Comparison of ENCODE assay signal across 27 mouse cellular contexts in genomic region chr6:122879781-122880505, GRCm38 (mm10). TPM values are rescaled to one million over a fixed set of nuclear protein-coding genes. Genes with fewer than 3 reads are reported as not detected.
DNase-seq lines count a peak whose midpoint lies in the region; ATAC-seq and TF ChIP-seq lines count a peak whose summit lies in the region.
"Had no signal": no experiment of that assay in that cellular context is flagged by ENCODE, and none has a peak within 500 bp of the region (broad histone marks: within the 10 kb centered on the region; RNA-seq: fewer than 3 reads in every experiment).

No protein-coding gene starts in this region.

- no peak overlapping the region for H3K4me3 ChIP-seq in kidney, embryonic 15.5 days (replicated peaks)
- no peak overlapping the region for H3K4me3 ChIP-seq in intestine, embryonic 15.5 days (replicated peaks)
- no peak overlapping the region for H3K4me3 ChIP-seq in small intestine, adult 2 months (ENCODE audit: low read depth, low read length)
- H3K4me3 ChIP-seq in heart, embryonic 12.5 days: no peak overlapping the region
- no peak overlapping the region for H3K4me3 ChIP-seq in midbrain, embryonic 10.5 days
- H3K4me3 ChIP-seq: embryonic facial prominence, embryonic 12.5 days; heart, adult 2 months; heart, embryonic 15.5 days; layer of hippocampus, adult 2 months; limb, embryonic 13.5 days; lung, embryonic 15.5 days; myocyte; neural tube, embryonic 13.5 days had no signal

- no peak overlapping the region for H3K27ac ChIP-seq in kidney, embryonic 15.5 days
- no peak overlapping the region for H3K27ac ChIP-seq in intestine, embryonic 15.5 days
- H3K27ac ChIP-seq in small intestine, adult 2 months (ENCODE audit: insufficient read depth, low read depth, low read length): peak overlapping the region; percentile 68; the same call in 1 of the 2 replicates
- H3K27ac ChIP-seq in heart, embryonic 12.5 days (ENCODE audit: poor library complexity, severe bottlenecking): no peak overlapping the region
- H3K27ac ChIP-seq in midbrain, embryonic 10.5 days (replicated peaks): no peak overlapping the region
- H3K27ac ChIP-seq: embryonic facial prominence, embryonic 12.5 days; heart, adult 2 months; heart, embryonic 15.5 days; hindbrain, embryonic 14.5 days; layer of hippocampus, adult 2 months; limb, embryonic 13.5 days; lung, embryonic 15.5 days; neural tube, embryonic 13.5 days had no signal

- H3K9ac ChIP-seq in kidney, embryonic 15.5 days: no peak overlapping the region
- no peak overlapping the region for H3K9ac ChIP-seq in intestine, embryonic 15.5 days
- H3K9ac ChIP-seq in heart, embryonic 12.5 days: no peak overlapping the region
- H3K9ac ChIP-seq: embryonic facial prominence, embryonic 12.5 days; heart, embryonic 15.5 days; hindbrain, embryonic 14.5 days; limb, embryonic 13.5 days; lung, embryonic 15.5 days; neural tube, embryonic 13.5 days had no signal

- TF ChIP-seq CTCF in small intestine, adult 2 months (IDR thresholded peaks at IDR 0.05; ENCODE audit: extremely low read depth, insufficient read length, insufficient replicate concordance, low read depth, low read length): no peak

- no peaks in the 10 kb centered on the region for H3K9me3 ChIP-seq in kidney, embryonic 15.5 days (replicated peaks)
- no peaks in the 10 kb centered on the region for H3K9me3 ChIP-seq in intestine, embryonic 15.5 days
- H3K9me3 ChIP-seq in heart, embryonic 12.5 days (replicated peaks): no peaks in the 10 kb centered on the region
- H3K9me3 ChIP-seq in midbrain, embryonic 10.5 days (replicated peaks): no peaks in the 10 kb centered on the region
- H3K9me3 ChIP-seq: embryonic facial prominence, embryonic 12.5 days; heart, embryonic 15.5 days; limb, embryonic 13.5 days; lung, embryonic 15.5 days; neural tube, embryonic 13.5 days had no signal

- H3K4me2 ChIP-seq in kidney, embryonic 15.5 days: no peak overlapping the region
- no peak overlapping the region for H3K4me2 ChIP-seq in intestine, embryonic 15.5 days (replicated peaks)
- no peak overlapping the region for H3K4me2 ChIP-seq in heart, embryonic 12.5 days
- H3K4me2 ChIP-seq: embryonic facial prominence, embryonic 12.5 days; heart, embryonic 15.5 days; hindbrain, embryonic 14.5 days; limb, embryonic 13.5 days; lung, embryonic 15.5 days; neural tube, embryonic 13.5 days had no signal

- 87% methylated on average over 7 of the region's 7 CpGs for WGBS in kidney, embryonic 15.5 days
- WGBS in intestine, embryonic 15.5 days: 77% methylated on average over 7 of the region's 7 CpGs
- 52% methylated on average over 7 of the region's 7 CpGs for WGBS in small intestine, adult 2 months
- 88% methylated on average over 7 of the region's 7 CpGs for WGBS in heart, embryonic 12.5 days
- WGBS in midbrain, embryonic 10.5 days: 92% methylated on average over 7 of the region's 7 CpGs

- peak; percentile 23 to 52 for DNase-seq in kidney, adult 8-10 months
- peak; percentile 21 for DNase-seq in kidney, postnatal 14 days
- no peak for DNase-seq in midbrain, embryonic 10.5 days (ENCODE audit: low spot score)
- DNase-seq: adrenal gland, postnatal 10 days; B cell, adult 2 months; cerebellum, adult 18-20 months; cerebellum, postnatal 14 days; gastrocnemius, postnatal 25 days; heart, adult 2 months; heart, postnatal 36 days; lung, postnatal 36 days; retina, postnatal 1 day; right cerebral cortex, postnatal 25 days had no signal

- no peaks in the 10 kb centered on the region for H3K27me3 ChIP-seq in kidney, embryonic 15.5 days
- H3K27me3 ChIP-seq in intestine, embryonic 15.5 days (replicated peaks): no peaks in the 10 kb centered on the region
- H3K27me3 ChIP-seq in small intestine, adult 2 months (ENCODE audit: control insufficient read depth, insufficient read depth, low read length): no peaks in the 10 kb centered on the region
- no peaks in the 10 kb centered on the region for H3K27me3 ChIP-seq in heart, embryonic 12.5 days (replicated peaks)
- no peaks in the 10 kb centered on the region for H3K27me3 ChIP-seq in midbrain, embryonic 10.5 days (ENCODE audit: low read depth, poor library complexity, severe bottlenecking)
- H3K27me3 ChIP-seq: embryonic facial prominence, embryonic 12.5 days; heart, embryonic 15.5 days; limb, embryonic 13.5 days; lung, embryonic 15.5 days; neural tube, embryonic 13.5 days had no signal

- ATAC-seq in kidney, embryonic 15.5 days (replicated peaks; ENCODE audit: low FRiP score): no peak
- peak; percentile 54 for ATAC-seq in intestine, embryonic 15.5 days
- no peak for ATAC-seq in heart, embryonic 12.5 days (ENCODE audit: insufficient number of reproducible peaks, low FRiP score)
- ATAC-seq: inflammation-experienced regulatory T-cells, adult 6 months; midbrain, embryonic 16.5 days had no signal

- no peak for TF ChIP-seq POLR2A in small intestine, adult 2 months (IDR thresholded peaks at IDR 0.05; ENCODE audit: low read depth, low read length)

- H3K4me1 ChIP-seq in kidney, embryonic 15.5 days: peaks cover 7% of the 10 kb centered on the region
- 0 out of 2 replicates have a peak, but pooled peaks cover 5% of the 10 kb centered on the region for H3K4me1 ChIP-seq in intestine, embryonic 15.5 days (replicated peaks)
- peaks cover 18% of the 10 kb centered on the region; the same call in 1 of the 2 replicates for H3K4me1 ChIP-seq in small intestine, adult 2 months (ENCODE audit: control insufficient read depth, insufficient read depth, insufficient read length, low read length)
- H3K4me1 ChIP-seq in heart, embryonic 12.5 days (replicated peaks): peaks cover 4% of the 10 kb centered on the region
- H3K4me1 ChIP-seq in midbrain, embryonic 10.5 days: peaks cover 11% of the 10 kb centered on the region

- H3K36me3 ChIP-seq in kidney, embryonic 15.5 days: peaks cover 74% of the 10 kb centered on the region
- peaks cover 33% of the 10 kb centered on the region for H3K36me3 ChIP-seq in intestine, embryonic 15.5 days
- H3K36me3 ChIP-seq in small intestine, adult 2 months (ENCODE audit: control insufficient read depth, insufficient read depth, low read length): peaks cover 44% of the 10 kb centered on the region
- peaks cover 72% of the 10 kb centered on the region for H3K36me3 ChIP-seq in heart, embryonic 12.5 days
- peaks cover 91% of the 10 kb centered on the region for H3K36me3 ChIP-seq in midbrain, embryonic 10.5 days

RNA-seq across cellular contexts. Expression of gene Necap1, which starts 5.7 kb away (rescaled TPM):
- polyA plus RNA-seq in kidney, embryonic 15.5 days (2015; fragmentation: Nextera tagmentation; extraction: Ambion mirVana): 53.1 and 55.9 TPM in 2 replicates
- polyA plus RNA-seq in intestine, embryonic 15.5 days (2015; fragmentation: Nextera tagmentation; extraction: Ambion mirVana): 56.3 and 59.8 TPM in 2 replicates
- polyA plus RNA-seq in small intestine, adult 2 months (2012; rRNA removed): 5.1 and 8.6 TPM in 2 replicates
- polyA plus RNA-seq in heart, embryonic 12.5 days (2016; fragmentation: Nextera tagmentation; extraction: Ambion mirVana): 63.0 and 63.4 TPM in 2 replicates
- 57.2 and 63.6 TPM in 2 replicates for polyA plus RNA-seq in midbrain, embryonic 10.5 days (2016; fragmentation: Nextera tagmentation; extraction: Ambion mirVana)

RNA-seq across cellular contexts. Expression of gene C3ar1, which starts 24.0 kb away (rescaled TPM):
- 1.9 and 2.1 TPM in 2 replicates for polyA plus RNA-seq in kidney, embryonic 15.5 days (2015; fragmentation: Nextera tagmentation; extraction: Ambion mirVana)
- polyA plus RNA-seq in intestine, embryonic 15.5 days (2015; fragmentation: Nextera tagmentation; extraction: Ambion mirVana): 2.5 TPM in 2 replicates
- polyA plus RNA-seq in small intestine, adult 2 months (2012; rRNA removed): 1.2 and 1.8 TPM in 2 replicates
- 1.4 and 1.7 TPM in 2 replicates for polyA plus RNA-seq in heart, embryonic 12.5 days (2016; fragmentation: Nextera tagmentation; extraction: Ambion mirVana)
- 1.4 and 1.9 TPM in 2 replicates for polyA plus RNA-seq in midbrain, embryonic 10.5 days (2016; fragmentation: Nextera tagmentation; extraction: Ambion mirVana)

RNA-seq across cellular contexts. Expression of gene Clec4a1, which starts 41.7 kb away (rescaled TPM):
- polyA plus RNA-seq in kidney, embryonic 15.5 days (2015; fragmentation: Nextera tagmentation; extraction: Ambion mirVana): 3.8 and 4.2 TPM in 2 replicates
- polyA plus RNA-seq in intestine, embryonic 15.5 days (2015; fragmentation: Nextera tagmentation; extraction: Ambion mirVana): 3.9 and 4.3 TPM in 2 replicates
- polyA plus RNA-seq in small intestine, adult 2 months (2012; rRNA removed): 0.29 and 0.65 TPM in 2 replicates
- 0.22 and 0.23 TPM in 2 replicates for polyA plus RNA-seq in heart, embryonic 12.5 days (2016; fragmentation: Nextera tagmentation; extraction: Ambion mirVana)
- polyA plus RNA-seq in midbrain, embryonic 10.5 days (2016; fragmentation: Nextera tagmentation; extraction: Ambion mirVana): 1.0 and 1.6 TPM in 2 replicates
- polyA plus RNA-seq: myocyte had no signal
